Mouse (Mus musculus) left cerebral cortex, adult 9 months (tissue): Measurements from ENCODE around the gene Stpg4.
A peak's percentile ranks its signal among the peaks of the same experiment; 100 is the strongest.

Experiments used
- DNase-seq, 2 experiments: peaks; one replicate each; pipeline ENCODE4 v3.0.0; 2022; ENCODE audit warnings: low spot score in 2 of 2

Stpg4 gene

GRCm38 (mm10) chr17:87378354-87379159, 49.0 kb downstream of the Stpg4 start:
- DNase-seq, result peak; percentile 80 to 81

- DNase-seq, result peak in 1 of 2 experiments; percentile 85
Observed at GRCm38 (mm10) chr17:87377536-87377935, 50.0 kb downstream of the Stpg4 start.

GRCm38 (mm10) chr17:87376831-87377471, 50.6 kb downstream of the Stpg4 start:
- no peak for DNase-seq

- no peak for DNase-seq
Observed at GRCm38 (mm10) chr17:87375941-87376511, 51.5 kb downstream of the Stpg4 start.

GRCm38 (mm10) chr17:87373327-87373726, 54.2 kb downstream of the Stpg4 start:
- DNase-seq, result no peak

GRCm38 (mm10) chr17:87372189-87372588, 55.4 kb downstream of the Stpg4 start:
- DNase-seq, result peak in 1 of 2 experiments; percentile 76

GRCm38 (mm10) chr17:87369270-87369759, 58.2 kb downstream of the Stpg4 start:
- peak; percentile 79 to 86 for DNase-seq

GRCm38 (mm10) chr17:87368481-87368880, 59.1 kb downstream of the Stpg4 start:
- DNase-seq, result no peak

- peak in 1 of 2 experiments; percentile 71 for DNase-seq
Observed at GRCm38 (mm10) chr17:87367640-87368039, 59.9 kb downstream of the Stpg4 start.

- DNase-seq, result no peak
Observed at GRCm38 (mm10) chr17:87367228-87367627, 60.3 kb downstream of the Stpg4 start.

- DNase-seq, result no peak
Observed at GRCm38 (mm10) chr17:87366520-87366919, 61.0 kb downstream of the Stpg4 start.

- DNase-seq, result no peak
Observed at GRCm38 (mm10) chr17:87365268-87365667, 62.3 kb downstream of the Stpg4 start.

- peak in 1 of 2 experiments; percentile 25 for DNase-seq
Observed at GRCm38 (mm10) chr17:87364108-87364507, 63.4 kb downstream of the Stpg4 start.

GRCm38 (mm10) chr17:87361132-87361531, 66.4 kb downstream of the Stpg4 start:
- DNase-seq, result peak in 1 of 2 experiments; percentile 52

- no peak for DNase-seq
Observed at GRCm38 (mm10) chr17:87357506-87357905, 70.0 kb downstream of the Stpg4 start.

GRCm38 (mm10) chr17:87356261-87356660, 71.3 kb downstream of the Stpg4 start:
- no peak for DNase-seq

- no peak for DNase-seq
Observed at GRCm38 (mm10) chr17:87355456-87355855, 72.1 kb downstream of the Stpg4 start.

GRCm38 (mm10) chr17:87353745-87354320, 73.7 kb downstream of the Stpg4 start:
- DNase-seq, result no peak

GRCm38 (mm10) chr17:87352898-87353225, 74.7 kb downstream of the Stpg4 start:
- no peak for DNase-seq

- DNase-seq, result no peak
Observed at GRCm38 (mm10) chr17:87352106-87352897, 75.2 kb downstream of the Stpg4 start.
